Mouse (Mus musculus) limb, embryonic 15.5 days (tissue): Measurements from ENCODE around the gene Chrna3. TPM values are rescaled to one million over a fixed set of nuclear protein-coding genes. Genes with fewer than 3 reads are reported as not detected.
A peak's percentile ranks its signal among the peaks of the same experiment; 100 is the strongest.

Source experiments
- ATAC-seq: fragments of 200-750 bp; cut with Nextera tagmentation; 2 replicates; pipeline ENCODE4 v1.8.0; 2017; ENCODE audit warnings: low read depth, moderate TSS enrichment; ENCODE audit not compliant: insufficient number of reproducible peaks, low FRiP score, low TSS enrichment
- H3K27ac ChIP-seq: fragments of 300-500 bp; sonication (generic); 2 replicates; pipeline ENCODE4 v1.5.1; 2015; ENCODE audit warnings: moderate library complexity, mild to moderate bottlenecking, inconsistent platforms
- H3K27me3 ChIP-seq: fragments of 300-500 bp; sonication (generic); 2 replicates; pipeline ENCODE4 v1.6.1; 2015; ENCODE audit warnings: inconsistent platforms
- H3K36me3 ChIP-seq: fragments of 300-500 bp; sonication (generic); 2 replicates; pipeline ENCODE4 v1.6.1; 2015; ENCODE audit warnings: inconsistent platforms
- H3K4me1 ChIP-seq: fragments of 300-500 bp; sonication (generic); 2 replicates; pipeline ENCODE4 v1.6.1; 2015; ENCODE audit warnings: inconsistent platforms
- H3K4me2 ChIP-seq: fragments of 300-500 bp; sonication (generic); 2 replicates; pipeline ENCODE4 v1.6.1; 2015; ENCODE audit warnings: mild to moderate bottlenecking, inconsistent platforms
- H3K4me3 ChIP-seq: fragments of 300-500 bp; sonication (generic); 2 replicates; pipeline ENCODE4 v1.5.1; 2015; ENCODE audit warnings: mild to moderate bottlenecking, inconsistent platforms
- H3K9ac ChIP-seq: fragments of 300-500 bp; sonication (generic); 2 replicates; pipeline ENCODE4 v1.6.1; 2015; ENCODE audit warnings: inconsistent platforms
- H3K9me3 ChIP-seq: fragments of 300-500 bp; sonication (generic); 2 replicates; pipeline ENCODE4 v1.6.1; 2016; ENCODE audit warnings: inconsistent platforms
- WGBS: fragments of 180-500 bp; shearing (Covaris S2); methylation state at CpG from one replicate; pipeline ENCODE4 v1.1.7; 2015; 5-methylcytosine and 5-hydroxymethylcytosine counted together
- polyA plus RNA-seq: library from polyadenylated mRNA; unstranded; fragments of >200 nt; fragmentation: Nextera tagmentation; extraction: Ambion mirVana; gene quantifications from 2 replicates; pipeline ENCODE4 v1.2.1, GENCODE M21; 2015

Gene Chrna3
- polyA plus RNA-seq = 0.13 TPM in 1 of 2 replicates, not detected in the other

DNA sequence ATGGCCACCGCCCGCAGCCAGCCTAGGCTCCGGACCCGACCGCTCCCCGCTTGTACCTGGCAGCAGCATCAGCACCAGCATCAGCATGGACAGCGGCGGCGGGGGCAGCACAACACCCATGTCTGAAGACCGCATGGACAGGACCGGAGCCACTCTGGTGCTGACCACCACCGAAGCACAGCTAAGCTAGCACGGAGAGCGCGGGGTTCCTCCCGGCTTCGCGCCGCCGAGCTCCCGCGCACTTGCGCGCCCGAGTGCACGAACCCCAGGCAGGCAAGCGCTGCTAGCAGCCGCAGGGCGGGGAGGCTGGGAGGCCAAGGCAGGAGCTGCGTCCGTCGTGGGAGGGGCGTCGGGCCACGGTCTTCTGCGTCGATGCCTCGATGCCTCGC lies at the start of gene Chrna3:
TSS of gene Chrna3 (minus strand) at position 288 of the 389 bp plus-strand sequence.
- Histone ChIP-seq H3K4me2 (peak within 1 kb of the TSS; percentile 57), H3K9me3 (no peaks in the 10 kb centered on the region), H3K4me1 (peaks cover 13% of the 10 kb centered on the region), H3K27ac (no peak within 1 kb of the TSS), H3K4me3 (peak within 1 kb of the TSS; percentile 30), H3K36me3 (no peaks in the 10 kb centered on the region), H3K27me3 (peaks cover 45% of the 10 kb centered on the region), H3K9ac (no peak within 1 kb of the TSS)
- under 1% methylated on average over 38 of the region's 39 CpGs for WGBS
- no peak for ATAC-seq

DNA sequence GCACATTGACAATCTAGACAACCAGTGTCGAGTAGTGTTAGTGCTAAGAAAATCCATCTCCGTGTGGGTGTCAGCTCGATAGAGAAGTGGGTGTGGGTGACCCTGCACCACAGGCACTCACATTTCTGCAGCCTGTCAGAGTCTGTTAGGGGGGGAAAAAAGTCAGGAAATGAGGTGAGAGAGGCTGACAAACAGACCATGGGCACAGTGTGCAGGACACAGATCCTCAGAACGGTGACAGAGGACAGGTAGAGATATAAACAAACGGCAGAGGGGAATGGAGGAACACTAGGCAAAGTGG lies 41.6 kb upstream of the Chrna3 start:
- 27% methylated on average over 5 of the region's 5 CpGs for WGBS
- Histone ChIP-seq H3K4me2 (no peak overlapping the region), H3K4me3 (no peak overlapping the region), H3K9me3 (no peaks in the 10 kb centered on the region), H3K27me3 (no peaks in the 10 kb centered on the region), H3K27ac (no peak overlapping the region), H3K36me3 (no peaks in the 10 kb centered on the region), H3K4me1 (peaks cover 5% of the 10 kb centered on the region; the same call in 1 of the 2 replicates), H3K9ac (no peak overlapping the region)
- no peak for ATAC-seq

DNA sequence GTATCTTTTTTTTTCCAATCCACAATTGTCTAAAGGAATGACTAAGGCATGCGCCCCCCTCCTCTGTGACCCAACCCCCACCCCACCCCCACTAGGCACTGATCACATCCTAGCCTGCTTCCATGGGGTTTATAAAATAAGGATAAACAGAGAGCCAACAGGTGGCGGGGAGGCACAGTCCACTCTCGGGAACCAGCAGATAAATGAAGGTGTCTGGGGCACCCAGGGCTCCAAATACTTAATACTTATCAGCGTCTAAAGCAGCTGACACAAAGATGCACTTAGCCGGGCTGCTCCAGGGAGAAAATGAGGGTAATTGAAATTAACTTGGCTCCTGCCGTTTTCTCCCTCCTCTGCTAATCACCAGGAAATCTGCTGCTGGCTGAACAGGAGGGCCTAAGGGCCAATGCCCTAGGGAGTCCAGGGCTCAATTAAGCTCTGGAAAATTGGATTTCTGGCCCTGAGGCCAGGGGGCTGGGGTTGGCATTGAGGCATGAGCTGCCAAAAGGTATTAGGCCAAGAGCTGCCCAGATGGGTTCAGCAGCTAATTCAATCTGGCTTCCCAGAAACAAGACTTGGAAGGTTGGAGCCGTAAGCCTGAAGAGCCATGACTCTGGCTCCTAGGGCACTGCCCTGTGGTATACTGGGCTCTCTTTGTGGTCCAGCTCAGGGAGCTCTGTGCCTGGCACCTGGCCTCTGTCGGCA lies 41.0 kb upstream of the Chrna3 start:
- no peak for ATAC-seq
- Histone ChIP-seq H3K36me3 (no peaks in the 10 kb centered on the region), H3K9ac (no peak overlapping the region), H3K4me1 (peaks cover 5% of the 10 kb centered on the region; the same call in 1 of the 2 replicates), H3K4me2 (no peak overlapping the region), H3K27ac (no peak overlapping the region), H3K9me3 (no peaks in the 10 kb centered on the region), H3K27me3 (no peaks in the 10 kb centered on the region), H3K4me3 (no peak overlapping the region)
- WGBS = 28% methylated on average over 8 of the region's 8 CpGs

DNA sequence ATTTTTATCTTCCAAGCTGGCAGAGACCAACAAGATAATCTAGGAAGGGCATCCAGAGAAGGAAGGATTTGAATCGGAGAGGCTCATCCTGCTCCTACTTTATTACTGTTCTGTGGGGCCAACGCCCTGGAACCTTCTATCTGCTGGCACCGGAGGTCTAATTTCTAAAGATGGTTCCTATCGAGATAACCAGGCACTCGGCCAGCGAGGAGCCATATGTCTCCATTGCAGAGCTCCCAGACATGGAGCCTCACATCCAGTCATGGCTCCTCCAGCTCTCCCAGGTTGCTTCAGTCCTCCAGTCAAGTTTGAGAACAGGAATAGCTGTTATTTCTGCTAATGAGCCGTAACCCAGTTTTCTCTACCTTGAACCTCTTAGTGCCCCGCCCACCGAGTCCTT lies 38.9 kb upstream of the Chrna3 start:
- H3K4me1 ChIP-seq = peaks cover 5% of the 10 kb centered on the region; the same call in 1 of the 2 replicates
- 80% methylated on average over 9 of the region's 9 CpGs for WGBS
- no peak overlapping the region for H3K9ac ChIP-seq
- no peak overlapping the region for H3K4me2 ChIP-seq
- H3K27ac ChIP-seq = no peak overlapping the region
- H3K36me3 ChIP-seq = no peaks in the 10 kb centered on the region
- H3K9me3 ChIP-seq = no peaks in the 10 kb centered on the region
- ATAC-seq = no peak
- H3K4me3 ChIP-seq = no peak overlapping the region
- H3K27me3 ChIP-seq = no peaks in the 10 kb centered on the region

DNA sequence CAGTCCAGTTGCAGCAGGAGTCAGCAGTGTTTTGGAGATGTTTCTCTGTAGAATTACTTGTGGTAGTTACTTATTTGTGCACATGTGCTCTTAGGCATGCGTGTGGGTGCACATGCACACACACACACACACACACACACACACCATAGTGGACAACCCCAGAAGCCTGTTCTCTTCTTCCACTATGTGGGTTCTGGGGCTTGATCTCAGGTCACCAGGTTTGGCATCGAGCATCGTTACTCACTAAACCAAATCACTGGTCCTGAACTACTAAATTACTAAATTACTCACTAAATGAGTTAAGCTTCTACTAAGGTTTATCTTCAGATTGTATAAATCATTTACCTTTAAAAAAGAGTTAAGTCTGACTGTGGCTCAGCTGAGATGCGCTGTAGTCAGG lies 31.7 kb upstream of the Chrna3 start:
- 90% methylated on average over 4 of the region's 4 CpGs for WGBS
- Histone ChIP-seq H3K4me3 (no peak overlapping the region), H3K4me2 (no peak overlapping the region), H3K9ac (no peak overlapping the region), H3K36me3 (no peaks in the 10 kb centered on the region), H3K9me3 (no peaks in the 10 kb centered on the region), H3K27me3 (no peaks in the 10 kb centered on the region), H3K27ac (no peak overlapping the region), H3K4me1 (no peaks in the 10 kb centered on the region)
- no peak for ATAC-seq

DNA sequence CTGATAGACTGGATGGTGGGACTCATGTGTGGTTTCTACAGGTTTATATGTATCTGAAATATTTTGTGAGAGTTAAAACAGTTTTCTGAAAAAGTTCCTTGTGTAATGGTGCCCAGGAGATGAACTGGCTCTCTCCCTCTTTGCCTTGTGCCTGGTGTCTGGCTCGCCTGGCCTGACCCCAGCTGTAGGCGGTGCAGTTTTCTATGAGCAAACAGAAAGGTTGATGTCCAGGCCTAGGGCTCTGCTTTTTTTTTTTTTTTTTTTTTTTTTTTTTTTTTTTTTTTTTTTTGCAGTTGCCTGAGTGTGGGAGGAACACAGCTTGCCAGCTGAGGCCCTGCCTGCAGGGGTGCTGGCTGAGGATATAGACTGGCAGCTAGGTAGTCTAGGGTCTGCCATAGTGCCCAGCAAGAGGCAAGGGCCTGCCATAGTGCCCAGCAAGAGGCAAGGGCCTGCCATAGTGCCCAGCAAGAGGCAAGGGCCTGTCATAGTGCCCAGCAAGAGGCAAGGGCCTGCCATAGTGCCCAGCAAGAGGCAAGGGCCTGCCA lies 29.1 kb upstream of the Chrna3 start:
- H3K36me3 ChIP-seq = no peaks in the 10 kb centered on the region
- no peak overlapping the region for H3K4me3 ChIP-seq
- H3K27ac ChIP-seq = no peak overlapping the region
- H3K4me1 ChIP-seq = no peaks in the 10 kb centered on the region
- WGBS = 66% methylated on average over 2 of the region's 2 CpGs
- H3K4me2 ChIP-seq = no peak overlapping the region
- no peak overlapping the region for H3K9ac ChIP-seq
- ATAC-seq = no peak
- H3K9me3 ChIP-seq = no peaks in the 10 kb centered on the region
- H3K27me3 ChIP-seq = no peaks in the 10 kb centered on the region

DNA sequence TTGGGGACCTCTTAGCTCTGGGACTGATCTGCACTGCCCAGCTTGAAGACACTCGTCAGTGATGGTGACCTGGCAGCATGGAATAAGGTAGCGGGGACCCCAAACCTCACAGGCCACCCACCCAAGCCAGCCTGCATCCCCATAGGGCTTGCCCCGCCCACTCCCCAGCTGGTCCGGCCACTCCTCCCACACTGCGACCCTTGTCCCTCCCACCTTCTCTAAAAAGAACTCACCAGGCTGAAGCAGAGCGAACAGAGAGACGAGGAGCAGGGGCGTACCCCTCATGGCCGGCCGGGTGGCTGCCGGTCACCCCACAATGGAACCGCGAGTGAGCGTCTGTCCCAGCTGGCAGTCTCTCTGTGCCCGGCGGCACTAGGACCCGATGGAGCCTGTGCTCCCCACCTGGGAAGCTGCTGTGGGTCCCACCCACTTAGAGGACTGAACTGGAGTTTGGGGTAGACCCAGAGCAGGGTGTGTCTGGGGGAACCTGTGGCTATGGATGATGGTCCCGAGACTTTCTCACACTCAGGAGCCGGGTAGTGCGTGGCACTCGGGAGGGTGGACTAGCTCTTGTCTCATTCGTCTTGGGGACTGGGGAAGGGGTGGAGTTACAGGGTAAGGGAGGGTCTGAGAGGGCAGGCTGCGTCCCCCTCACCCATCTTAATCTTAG lies 22.0 kb upstream of the Chrna3 start, which contains the start of gene Chrnb4:
TSS of gene Chrnb4 (minus strand) at position 569 of the 670 bp plus-strand sequence.
- peak within 1 kb of the TSS; percentile 47 for H3K9ac ChIP-seq
- WGBS = under 1% methylated on average over 23 of the region's 23 CpGs
- peak within 1 kb of the TSS; percentile 92 for H3K4me2 ChIP-seq
- no peaks in the 10 kb centered on the region for H3K27me3 ChIP-seq
- peak; percentile 52 for ATAC-seq
- H3K4me3 ChIP-seq = peak within 1 kb of the TSS; percentile 49
- H3K9me3 ChIP-seq = no peaks in the 10 kb centered on the region
- H3K27ac ChIP-seq = no peak within 1 kb of the TSS
- peaks cover 9% of the 10 kb centered on the region; the same call in 1 of the 2 replicates for H3K4me1 ChIP-seq
- no peaks in the 10 kb centered on the region for H3K36me3 ChIP-seq

DNA sequence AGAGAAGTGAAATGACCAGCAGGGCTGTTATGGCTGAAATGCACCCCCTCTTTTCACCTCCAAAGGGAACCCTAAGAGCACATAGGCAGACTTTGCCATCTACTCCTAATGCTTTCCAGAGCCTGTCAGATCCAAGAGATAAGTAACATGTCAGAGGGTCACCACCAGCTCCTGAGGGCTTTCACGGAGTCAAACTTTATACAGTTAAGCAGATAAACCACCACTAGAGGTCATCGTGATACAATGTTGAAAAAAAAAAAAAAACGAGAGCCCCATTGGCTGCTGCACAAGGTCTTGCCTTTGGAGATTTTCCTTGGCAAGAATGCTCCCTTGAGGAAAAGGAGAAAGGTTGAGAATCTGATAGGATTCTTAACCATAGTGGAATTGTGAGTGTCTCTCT lies 20.4 kb upstream of the Chrna3 start:
- no peak overlapping the region for H3K27ac ChIP-seq
- WGBS = 1% methylated on average over 3 of the region's 3 CpGs
- H3K27me3 ChIP-seq = no peaks in the 10 kb centered on the region
- no peak overlapping the region for H3K9ac ChIP-seq
- H3K9me3 ChIP-seq = no peaks in the 10 kb centered on the region
- no peak overlapping the region for H3K4me3 ChIP-seq
- H3K4me1 ChIP-seq = peaks cover 9% of the 10 kb centered on the region; the same call in 1 of the 2 replicates
- no peak for ATAC-seq
- H3K36me3 ChIP-seq = no peaks in the 10 kb centered on the region
- no peak overlapping the region for H3K4me2 ChIP-seq

DNA sequence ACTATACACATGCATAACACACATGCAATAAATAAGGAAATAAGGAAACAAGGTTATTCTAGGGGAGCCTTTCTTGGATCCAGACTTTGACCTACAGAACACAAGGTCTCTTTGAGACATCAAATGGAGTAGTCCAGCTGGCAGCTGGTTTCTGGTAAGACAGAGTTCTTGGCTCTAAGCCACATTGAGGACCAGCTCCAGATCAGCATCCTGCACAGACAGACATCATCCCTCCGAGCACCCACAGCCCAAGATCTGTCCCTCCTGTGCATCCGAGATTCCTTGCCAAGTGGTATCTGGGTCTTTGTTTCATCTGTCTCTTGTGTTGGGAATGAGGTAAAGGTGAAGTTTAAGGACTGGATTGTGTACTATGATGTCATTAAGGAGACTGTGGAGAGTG lies 18.6 kb upstream of the Chrna3 start:
- no peak overlapping the region for H3K4me2 ChIP-seq
- H3K27me3 ChIP-seq = no peaks in the 10 kb centered on the region
- ATAC-seq = no peak
- no peaks in the 10 kb centered on the region for H3K36me3 ChIP-seq
- H3K4me3 ChIP-seq = no peak overlapping the region
- H3K27ac ChIP-seq = no peak overlapping the region
- H3K4me1 ChIP-seq = peaks cover 9% of the 10 kb centered on the region; the same call in 1 of the 2 replicates
- H3K9ac ChIP-seq = no peak overlapping the region
- no peaks in the 10 kb centered on the region for H3K9me3 ChIP-seq
- WGBS = 71% methylated on average over 2 of the region's 2 CpGs

DNA sequence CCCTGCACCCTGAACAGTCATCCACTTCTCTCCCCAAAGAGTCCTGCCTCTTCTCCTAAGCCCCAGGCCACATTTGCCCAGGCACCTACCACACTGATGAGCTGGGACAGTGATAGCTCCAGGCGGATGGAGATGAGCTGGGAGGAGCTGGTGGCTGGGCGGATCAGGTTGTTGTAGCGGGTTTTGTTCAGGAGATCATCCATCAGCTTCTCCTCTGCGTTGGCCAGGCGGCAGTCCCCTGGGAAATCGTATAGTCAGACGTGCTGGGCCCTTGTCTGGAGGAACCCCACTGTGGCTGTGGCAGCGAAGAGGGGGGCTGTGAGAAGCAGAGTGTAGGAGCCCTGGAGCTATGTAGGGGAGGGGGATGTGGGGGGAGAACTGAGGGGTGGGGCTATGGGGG lies 17.3 kb upstream of the Chrna3 start:
- H3K9ac ChIP-seq = no peak overlapping the region
- H3K27ac ChIP-seq = no peak overlapping the region
- 10% methylated on average over 8 of the region's 8 CpGs for WGBS
- no peaks in the 10 kb centered on the region for H3K36me3 ChIP-seq
- H3K4me1 ChIP-seq = peaks cover 9% of the 10 kb centered on the region; the same call in 1 of the 2 replicates
- no peak overlapping the region for H3K4me3 ChIP-seq
- ATAC-seq = no peak
- no peaks in the 10 kb centered on the region for H3K9me3 ChIP-seq
- no peak overlapping the region for H3K4me2 ChIP-seq
- no peaks in the 10 kb centered on the region for H3K27me3 ChIP-seq

DNA sequence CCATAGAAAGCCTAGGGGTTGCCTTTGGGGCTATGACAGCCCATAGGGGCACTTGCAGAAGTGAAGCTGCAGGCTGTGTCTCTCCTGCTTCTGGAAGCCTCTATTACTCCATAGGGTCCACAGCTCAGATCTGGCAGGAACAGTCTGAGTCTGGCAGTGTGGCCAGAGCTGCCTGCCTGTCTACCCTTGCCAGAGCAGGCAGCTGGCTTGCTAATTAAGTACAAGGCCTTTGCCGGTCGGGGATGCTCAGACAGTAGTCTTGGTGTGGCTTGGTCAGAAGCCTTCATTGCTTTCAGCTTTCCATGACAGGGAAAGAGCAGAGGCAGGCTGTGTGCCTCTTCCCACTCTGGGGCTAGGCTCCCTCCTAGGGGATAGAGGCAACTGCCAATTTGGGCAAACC lies 15.0 kb upstream of the Chrna3 start:
- Histone ChIP-seq H3K36me3 (no peaks in the 10 kb centered on the region), H3K27me3 (no peaks in the 10 kb centered on the region), H3K4me1 (no peaks in the 10 kb centered on the region), H3K4me3 (no peak overlapping the region), H3K27ac (no peak overlapping the region), H3K9ac (no peak overlapping the region), H3K9me3 (no peaks in the 10 kb centered on the region), H3K4me2 (no peak overlapping the region)
- no peak for ATAC-seq
- 31% methylated on average over 2 of the region's 2 CpGs for WGBS

DNA sequence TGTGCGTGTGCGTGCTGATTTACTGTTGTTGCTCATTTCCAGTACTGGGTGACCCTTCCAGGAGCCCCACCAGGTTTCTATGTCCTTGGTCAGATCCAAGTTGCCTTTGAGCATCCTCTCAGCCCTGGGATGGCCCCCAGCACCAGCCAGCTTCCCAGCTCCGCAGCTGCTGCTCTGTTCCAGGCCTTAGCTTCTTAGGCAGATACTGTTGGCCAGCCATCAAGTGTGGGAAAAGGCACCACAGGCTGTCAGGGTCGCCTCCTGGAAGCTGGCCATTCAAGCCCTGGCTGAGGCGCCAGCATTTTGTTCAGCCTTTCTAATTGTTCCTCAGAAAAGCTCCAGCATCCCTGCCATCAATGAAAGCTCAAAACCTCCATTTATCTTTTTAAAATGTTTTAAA lies 13.6 kb upstream of the Chrna3 start:
- H3K9ac ChIP-seq = no peak overlapping the region
- ATAC-seq = no peak
- no peak overlapping the region for H3K27ac ChIP-seq
- no peaks in the 10 kb centered on the region for H3K4me1 ChIP-seq
- no peaks in the 10 kb centered on the region for H3K36me3 ChIP-seq
- no peak overlapping the region for H3K4me2 ChIP-seq
- H3K27me3 ChIP-seq = no peaks in the 10 kb centered on the region
- H3K9me3 ChIP-seq = no peaks in the 10 kb centered on the region
- H3K4me3 ChIP-seq = no peak overlapping the region
- 63% methylated on average over 5 of the region's 5 CpGs for WGBS
